Mouse (Mus musculus) neural tube, embryonic 12.5 days (tissue): ENCODE measurements around the gene Smyd1. TPM values are rescaled to one million over a fixed set of nuclear protein-coding genes. Genes with fewer than 3 reads are reported as not detected.

ENCODE experiments used
- ATAC-seq: fragments of 200-750 bp; cut with Nextera tagmentation; 2 replicates; pipeline ENCODE4 v1.8.0; 2017; ENCODE audit warnings: low read depth, mild to moderate bottlenecking, moderate TSS enrichment, moderate library complexity; ENCODE audit not compliant: low FRiP score
- H3K27ac ChIP-seq: fragments of 300-500 bp; sonication (generic); 2 replicates; pipeline ENCODE4 v1.5.1; 2016
- H3K27me3 ChIP-seq: fragments of 300-500 bp; sonication (generic); replicated peaks from 2 replicates; pipeline ENCODE4 v1.6.1; 2016; ENCODE audit warnings: mild to moderate bottlenecking
- H3K36me3 ChIP-seq: fragments of 300-500 bp; sonication (generic); 2 replicates; pipeline ENCODE4 v1.6.1; 2016; ENCODE audit warnings: mild to moderate bottlenecking
- H3K4me1 ChIP-seq: fragments of 300-500 bp; sonication (generic); 2 replicates; pipeline ENCODE4 v1.6.1; 2016
- H3K4me2 ChIP-seq: fragments of 300-500 bp; sonication (generic); replicated peaks from 2 replicates; pipeline ENCODE4 v1.6.1; 2016; ENCODE audit warnings: mild to moderate bottlenecking
- H3K4me3 ChIP-seq: fragments of 300-500 bp; sonication (generic); 2 replicates; pipeline ENCODE4 v1.5.1; 2016
- H3K9ac ChIP-seq: fragments of 300-500 bp; sonication (generic); 2 replicates; pipeline ENCODE4 v1.6.1; 2016; ENCODE audit warnings: mild to moderate bottlenecking
- H3K9me3 ChIP-seq: fragments of 300-500 bp; sonication (generic); 2 replicates; pipeline ENCODE4 v1.6.1; 2016; ENCODE audit warnings: mild to moderate bottlenecking
- WGBS: fragments of 180-500 bp; shearing (Covaris S2); methylation state at CpG from one replicate; pipeline ENCODE4 v1.1.7; 2016; 5-methylcytosine and 5-hydroxymethylcytosine counted together
- polyA plus RNA-seq: library from polyadenylated mRNA; unstranded; fragments of >200 nt; fragmentation: Nextera tagmentation; extraction: Ambion mirVana; gene quantifications from 2 replicates; pipeline ENCODE4 v1.2.1, GENCODE M21; 2016

Smyd1 gene
- polyA plus RNA-seq, 1 experiment from 2014 or later: 2.0 TPM

- no peak overlapping the region for H3K4me3 ChIP-seq
Measured at GRCm38 (mm10) chr6:71302097-71302731, 19.8 kb downstream of the Smyd1 start.

GRCm38 (mm10) chr6:71298751-71299150 is 23.3 kb downstream of the Smyd1 start:
- no peak overlapping the region for H3K9ac ChIP-seq
- H3K9me3 ChIP-seq: no peaks in the 10 kb centered on the region
- H3K27ac ChIP-seq: no peak overlapping the region
- WGBS: 32% methylated on average over 3 of the region's 3 CpGs
- H3K27me3 ChIP-seq: no peaks in the 10 kb centered on the region
- no peaks in the 10 kb centered on the region for H3K4me1 ChIP-seq
- H3K4me2 ChIP-seq: no peak overlapping the region
- H3K36me3 ChIP-seq: no peaks in the 10 kb centered on the region
- no peak overlapping the region for H3K4me3 ChIP-seq
- ATAC-seq: no peak

More at GRCm38 (mm10) chr6:71302097-71302731, 19.8 kb downstream of the Smyd1 start:
- no peaks in the 10 kb centered on the region for H3K9me3 ChIP-seq
- 74% methylated on average over 6 of the region's 6 CpGs for WGBS
- no peak overlapping the region for H3K9ac ChIP-seq
- H3K4me1 ChIP-seq: no peaks in the 10 kb centered on the region
- no peak overlapping the region for H3K27ac ChIP-seq
- no peak overlapping the region for H3K4me2 ChIP-seq
- no peaks in the 10 kb centered on the region for H3K36me3 ChIP-seq
- H3K27me3 ChIP-seq: no peaks in the 10 kb centered on the region
- ATAC-seq: no peak

- no peak overlapping the region for H3K27ac ChIP-seq
- H3K4me3 ChIP-seq: no peak overlapping the region
- WGBS: 66% methylated on average over 2 of the region's 2 CpGs
- no peaks in the 10 kb centered on the region for H3K4me1 ChIP-seq
- H3K9me3 ChIP-seq: no peaks in the 10 kb centered on the region
- ATAC-seq: no peak
- H3K36me3 ChIP-seq: no peaks in the 10 kb centered on the region
- no peak overlapping the region for H3K4me2 ChIP-seq
- H3K9ac ChIP-seq: no peak overlapping the region
- no peaks in the 10 kb centered on the region for H3K27me3 ChIP-seq
Measured at GRCm38 (mm10) chr6:71298051-71298450, 24.0 kb downstream of the Smyd1 start.

- Histone ChIP-seq H3K9me3 (no peaks in the 10 kb centered on the region), H3K36me3 (no peaks in the 10 kb centered on the region), H3K9ac (no peak overlapping the region), H3K4me3 (no peak overlapping the region), H3K27ac (no peak overlapping the region), H3K4me1 (no peaks in the 10 kb centered on the region), H3K4me2 (no peak overlapping the region), H3K27me3 (no peaks in the 10 kb centered on the region)
- WGBS: 70% methylated on average over 6 of the region's 6 CpGs
- no peak for ATAC-seq
Measured at GRCm38 (mm10) chr6:71295303-71295702, 26.7 kb downstream of the Smyd1 start.

GRCm38 (mm10) chr6:71293509-71293908 is 28.5 kb downstream of the Smyd1 start:
- no peaks in the 10 kb centered on the region for H3K4me1 ChIP-seq
- no peak for ATAC-seq
- H3K36me3 ChIP-seq: no peaks in the 10 kb centered on the region
- H3K27me3 ChIP-seq: no peaks in the 10 kb centered on the region
- no peak overlapping the region for H3K27ac ChIP-seq
- WGBS: 91% methylated on average over 14 of the region's 14 CpGs
- no peak overlapping the region for H3K4me3 ChIP-seq
- no peaks in the 10 kb centered on the region for H3K9me3 ChIP-seq
- H3K4me2 ChIP-seq: no peak overlapping the region
- H3K9ac ChIP-seq: no peak overlapping the region

- no peak for ATAC-seq
- WGBS: 86% methylated on average over 1 of the region's 1 CpGs
- Histone ChIP-seq H3K4me1 (no peaks in the 10 kb centered on the region), H3K27ac (no peak overlapping the region), H3K36me3 (peaks cover 5% of the 10 kb centered on the region), H3K4me2 (no peak overlapping the region), H3K9me3 (no peaks in the 10 kb centered on the region), H3K27me3 (no peaks in the 10 kb centered on the region), H3K9ac (no peak overlapping the region), H3K4me3 (no peak overlapping the region)
Measured at GRCm38 (mm10) chr6:71279418-71279817, 42.6 kb downstream of the Smyd1 start.

- Histone ChIP-seq H3K4me2 (no peak overlapping the region), H3K9me3 (no peaks in the 10 kb centered on the region), H3K4me1 (peaks cover 11% of the 10 kb centered on the region), H3K36me3 (no peaks in the 10 kb centered on the region), H3K4me3 (no peak overlapping the region), H3K9ac (no peak overlapping the region), H3K27me3 (no peaks in the 10 kb centered on the region), H3K27ac (no peak overlapping the region)
- ATAC-seq: no peak
- WGBS: 85% methylated on average over 1 of the region's 1 CpGs
Measured at GRCm38 (mm10) chr6:71274621-71275020, 47.4 kb downstream of the Smyd1 start.

- no peak overlapping the region for H3K4me2 ChIP-seq
- no peaks in the 10 kb centered on the region for H3K36me3 ChIP-seq
- no peak overlapping the region for H3K9ac ChIP-seq
- H3K4me3 ChIP-seq: no peak overlapping the region
- H3K4me1 ChIP-seq: peaks cover 11% of the 10 kb centered on the region
- H3K27me3 ChIP-seq: no peaks in the 10 kb centered on the region
- H3K9me3 ChIP-seq: no peaks in the 10 kb centered on the region
- H3K27ac ChIP-seq: no peak overlapping the region
- 88% methylated on average over 1 of the region's 1 CpGs for WGBS
- ATAC-seq: no peak
Measured at GRCm38 (mm10) chr6:71273715-71274114, 48.3 kb downstream of the Smyd1 start.

- ATAC-seq: no peak
- Histone ChIP-seq H3K36me3 (no peaks in the 10 kb centered on the region), H3K27ac (peak overlapping the region; percentile 86), H3K9me3 (no peaks in the 10 kb centered on the region), H3K4me3 (peak overlapping the region; percentile 89), H3K27me3 (no peaks in the 10 kb centered on the region), H3K9ac (peak overlapping the region; percentile 97), H3K4me2 (peak overlapping the region; percentile 77), H3K4me1 (peaks cover 11% of the 10 kb centered on the region)
- WGBS: under 1% methylated on average over 11 of the region's 11 CpGs
Measured at GRCm38 (mm10) chr6:71272316-71272741, 49.7 kb downstream of the Smyd1 start.

GRCm38 (mm10) chr6:71271389-71272315 is 50.4 kb downstream of the Smyd1 start, which contains the start of gene Krcc1:
Krcc1 (plus strand) TSS chr6:71271677.
- peak within 1 kb of the TSS; percentile 97 for H3K9ac ChIP-seq
- no peaks in the 10 kb centered on the region for H3K27me3 ChIP-seq
- no peaks in the 10 kb centered on the region for H3K36me3 ChIP-seq
- H3K27ac ChIP-seq: peak within 1 kb of the TSS; percentile 86
- peak within 1 kb of the TSS; percentile 77 for H3K4me2 ChIP-seq
- peak; percentile 94 for ATAC-seq
- H3K9me3 ChIP-seq: no peaks in the 10 kb centered on the region
- peaks cover 11% of the 10 kb centered on the region for H3K4me1 ChIP-seq
- under 1% methylated on average over 73 of the region's 84 CpGs for WGBS
- H3K4me3 ChIP-seq: peak within 1 kb of the TSS; percentile 89

GRCm38 (mm10) chr6:71271057-71271388 is 51.0 kb downstream of the Smyd1 start:
- Histone ChIP-seq H3K27ac (0 out of 2 replicates have a peak overlapping the region, but pooled peaks have one; percentile 50), H3K4me2 (peak overlapping the region; percentile 77), H3K9me3 (no peaks in the 10 kb centered on the region), H3K27me3 (no peaks in the 10 kb centered on the region), H3K9ac (peak overlapping the region; percentile 14; the same call in 1 of the 2 replicates), H3K4me1 (peaks cover 11% of the 10 kb centered on the region), H3K4me3 (peak overlapping the region; percentile 89), H3K36me3 (no peaks in the 10 kb centered on the region)
- WGBS: 3% methylated on average over 8 of the region's 8 CpGs
- peak; percentile 70 for ATAC-seq

GRCm38 (mm10) chr6:71270301-71271056 is 51.6 kb downstream of the Smyd1 start:
- WGBS: 25% methylated on average over 14 of the region's 14 CpGs
- Histone ChIP-seq H3K9me3 (no peaks in the 10 kb centered on the region), H3K4me3 (peak overlapping the region; percentile 89), H3K36me3 (no peaks in the 10 kb centered on the region), H3K4me1 (peaks cover 11% of the 10 kb centered on the region), H3K4me2 (peak overlapping the region; percentile 77), H3K27ac (no peak overlapping the region), H3K27me3 (no peaks in the 10 kb centered on the region), H3K9ac (peak overlapping the region; percentile 14; the same call in 1 of the 2 replicates)
- peak; percentile 21 for ATAC-seq
